Mouse (Mus musculus) frontal cortex, adult 2 months (tissue): ENCODE measurements around the gene Cfap97d1. TPM values are rescaled to one million over a fixed set of nuclear protein-coding genes. Genes with fewer than 3 reads are reported as not detected.

Experiments used
- DNase-seq, 2 experiments: peaks; one replicate each; pipeline ENCODE4 v3.0.0; 2022; ENCODE audit warnings: low spot score in 1 of 2; ENCODE audit errors: extremely low spot score in 1 of 2
- polyA plus RNA-seq: library from polyadenylated mRNA; depleted of rRNA; stranded (reverse); fragments of >200 nt; gene quantifications from 2 replicates; pipeline ENCODE4 v1.2.3, GENCODE M21; 2012

Cfap97d1 gene
- polyA plus RNA-seq, 1 experiment: not detected

- no peak for DNase-seq
Observed at GRCm38 (mm10) chr11:102006688-102007087, 22.6 kb downstream of the Cfap97d1 start.

- DNase-seq: no peak
Observed at GRCm38 (mm10) chr11:102008372-102008771, 24.3 kb downstream of the Cfap97d1 start.

GRCm38 (mm10) chr11:102008954-102009637 lies 25.0 kb downstream of the Cfap97d1 start:
- no peak for DNase-seq

GRCm38 (mm10) chr11:102010140-102010539 lies 26.1 kb downstream of the Cfap97d1 start:
- no peak for DNase-seq

GRCm38 (mm10) chr11:102011510-102011909 lies 27.4 kb downstream of the Cfap97d1 start:
- no peak for DNase-seq

- no peak for DNase-seq
Observed at GRCm38 (mm10) chr11:102013201-102013600, 29.1 kb downstream of the Cfap97d1 start.

- DNase-seq: no peak
Observed at GRCm38 (mm10) chr11:102015472-102015871, 31.4 kb downstream of the Cfap97d1 start.

GRCm38 (mm10) chr11:102016136-102016535 lies 32.1 kb downstream of the Cfap97d1 start:
- no peak for DNase-seq

GRCm38 (mm10) chr11:102019736-102020135 lies 35.7 kb downstream of the Cfap97d1 start:
- DNase-seq: no peak

- no peak for DNase-seq
Observed at GRCm38 (mm10) chr11:102021196-102021595, 37.1 kb downstream of the Cfap97d1 start.

- peak in 1 of 2 experiments; percentile 74 for DNase-seq
Observed at GRCm38 (mm10) chr11:102023406-102023805, 39.3 kb downstream of the Cfap97d1 start.

GRCm38 (mm10) chr11:102024084-102024758 lies 40.1 kb downstream of the Cfap97d1 start:
- no peak for DNase-seq

GRCm38 (mm10) chr11:102024875-102025274 lies 40.8 kb downstream of the Cfap97d1 start:
- DNase-seq: no peak

GRCm38 (mm10) chr11:102025354-102025753 lies 41.3 kb downstream of the Cfap97d1 start:
- DNase-seq: no peak

GRCm38 (mm10) chr11:102025991-102026660 lies 42.0 kb downstream of the Cfap97d1 start:
- peak in 1 of 2 experiments; percentile 39 for DNase-seq

- DNase-seq: peak in 1 of 2 experiments; percentile 59
Observed at GRCm38 (mm10) chr11:102026694-102027360, 42.7 kb downstream of the Cfap97d1 start.

- peak in 1 of 2 experiments; percentile 39 for DNase-seq
Observed at GRCm38 (mm10) chr11:102027361-102028017, 43.4 kb downstream of the Cfap97d1 start.

GRCm38 (mm10) chr11:102028087-102028816 lies 44.2 kb downstream of the Cfap97d1 start, which contains the start of gene Mpp3:
Gene Mpp3 (minus strand): TSS chr11:102028461.
- DNase-seq: no peak

GRCm38 (mm10) chr11:102029304-102029703 lies 45.2 kb downstream of the Cfap97d1 start:
- DNase-seq: no peak

- no peak for DNase-seq
Observed at GRCm38 (mm10) chr11:102029966-102030365, 45.9 kb downstream of the Cfap97d1 start.
